Mouse (Mus musculus) forebrain, embryonic 10.5 days (tissue): ENCODE data around the gene Gpr19. TPM values are rescaled to one million over a fixed set of nuclear protein-coding genes. Genes with fewer than 3 reads are reported as not detected.
A peak's percentile ranks its signal among the peaks of the same experiment; 100 is the strongest.

Experiments
- DNase-seq: peaks from one replicate; pipeline ENCODE4 v3.0.0-alpha.2; 2017; ENCODE audit warnings: low spot score; ENCODE audit errors: extremely low spot score
- H3K27ac ChIP-seq: fragments of 300-500 bp; sonication (generic); 2 replicates; pipeline ENCODE4 v1.5.1; 2016; ENCODE audit warnings: mild to moderate bottlenecking
- H3K27me3 ChIP-seq: fragments of 300-500 bp; sonication (generic); 2 replicates; pipeline ENCODE4 v1.6.1; 2016; ENCODE audit warnings: mild to moderate bottlenecking; ENCODE audit not compliant: poor library complexity, severe bottlenecking
- H3K36me3 ChIP-seq: fragments of 300-500 bp; sonication (generic); replicated peaks from 2 replicates; pipeline ENCODE4 v1.6.1; 2016; ENCODE audit warnings: mild to moderate bottlenecking, moderate library complexity
- H3K4me1 ChIP-seq: fragments of 300-500 bp; sonication (generic); 2 replicates; pipeline ENCODE4 v1.6.1; 2016
- H3K4me3 ChIP-seq: fragments of 300-500 bp; sonication (generic); 2 replicates; pipeline ENCODE4 v1.5.1; 2016; ENCODE audit warnings: mild to moderate bottlenecking, moderate library complexity
- H3K9me3 ChIP-seq: fragments of 300-500 bp; sonication (generic); 2 replicates; pipeline ENCODE4 v1.6.1; 2016; ENCODE audit warnings: mild to moderate bottlenecking, moderate library complexity
- WGBS: fragments of 180-500 bp; shearing (Covaris S2); methylation state at CpG from one replicate; pipeline ENCODE4 v1.1.7; 2016; 5-methylcytosine and 5-hydroxymethylcytosine counted together
- polyA plus RNA-seq: library from polyadenylated mRNA; unstranded; fragments of >200 nt; fragmentation: Nextera tagmentation; extraction: Ambion mirVana; gene quantifications from 2 replicates; pipeline ENCODE4 v1.2.1, GENCODE M21; 2016

Gpr19 gene
- polyA plus RNA-seq, 1 experiment from 2014 or later: 28.7 TPM

GRCm38 (mm10) chr6:134928889-134929310, 30.5 kb upstream of the Gpr19 start:
- no peak for DNase-seq
- Histone ChIP-seq H3K36me3 (peaks cover 13% of the 10 kb centered on the region), H3K4me3 (peak overlapping the region; percentile 71), H3K9me3 (no peaks in the 10 kb centered on the region), H3K4me1 (peaks cover 70% of the 10 kb centered on the region), H3K27me3 (no peaks in the 10 kb centered on the region), H3K27ac (peak overlapping the region; percentile 98)
- under 1% methylated on average over 15 of the region's 15 CpGs for WGBS

GRCm38 (mm10) chr6:134928096-134928888, 29.9 kb upstream of the Gpr19 start:
- under 1% methylated on average over 63 of the region's 63 CpGs for WGBS
- DNase-seq: peak; percentile 95
- H3K9me3 ChIP-seq: no peaks in the 10 kb centered on the region
- H3K4me1 ChIP-seq: peaks cover 76% of the 10 kb centered on the region
- H3K36me3 ChIP-seq: peaks cover 19% of the 10 kb centered on the region
- H3K27me3 ChIP-seq: no peaks in the 10 kb centered on the region
- H3K27ac ChIP-seq: peak overlapping the region; percentile 98
- H3K4me3 ChIP-seq: peak overlapping the region; percentile 71

GRCm38 (mm10) chr6:134927595-134928095, 29.3 kb upstream of the Gpr19 start:
- Histone ChIP-seq H3K27ac (peak overlapping the region; percentile 98), H3K27me3 (no peaks in the 10 kb centered on the region), H3K4me3 (peak overlapping the region; percentile 71), H3K9me3 (no peaks in the 10 kb centered on the region), H3K4me1 (peaks cover 79% of the 10 kb centered on the region), H3K36me3 (peaks cover 25% of the 10 kb centered on the region)
- WGBS: under 1% methylated on average over 13 of the region's 13 CpGs
- DNase-seq: no peak

GRCm38 (mm10) chr6:134926803-134927594, 28.6 kb upstream of the Gpr19 start:
- Histone ChIP-seq H3K9me3 (no peaks in the 10 kb centered on the region), H3K27ac (peak overlapping the region; percentile 98), H3K4me1 (peaks cover 85% of the 10 kb centered on the region), H3K4me3 (peak overlapping the region; percentile 71), H3K36me3 (peaks cover 31% of the 10 kb centered on the region), H3K27me3 (no peaks in the 10 kb centered on the region)
- WGBS: under 1% methylated on average over 63 of the region's 63 CpGs
- peak; percentile 73 for DNase-seq

- peak overlapping the region; percentile 98 for H3K27ac ChIP-seq
- H3K9me3 ChIP-seq: no peaks in the 10 kb centered on the region
- peaks cover 33% of the 10 kb centered on the region for H3K36me3 ChIP-seq
- DNase-seq: no peak
- peak overlapping the region; percentile 71 for H3K4me3 ChIP-seq
- no peaks in the 10 kb centered on the region for H3K27me3 ChIP-seq
- peaks cover 87% of the 10 kb centered on the region for H3K4me1 ChIP-seq
- 9% methylated on average over 3 of the region's 3 CpGs for WGBS
Measured at GRCm38 (mm10) chr6:134926338-134926705, 27.9 kb upstream of the Gpr19 start.

- WGBS: 70% methylated on average over 4 of the region's 4 CpGs
- DNase-seq: no peak
Measured at GRCm38 (mm10) chr6:134925673-134926337, 27.4 kb upstream of the Gpr19 start.

GRCm38 (mm10) chr6:134924262-134924661, 25.9 kb upstream of the Gpr19 start:
- DNase-seq: no peak
- no peak overlapping the region; the same call in 1 of the 2 replicates for H3K4me3 ChIP-seq
- no peaks in the 10 kb centered on the region for H3K27me3 ChIP-seq
- no peaks in the 10 kb centered on the region for H3K9me3 ChIP-seq
- H3K4me1 ChIP-seq: peaks cover 75% of the 10 kb centered on the region
- H3K36me3 ChIP-seq: peaks cover 33% of the 10 kb centered on the region
- H3K27ac ChIP-seq: no peak overlapping the region
- WGBS: 86% methylated on average over 3 of the region's 3 CpGs

More at GRCm38 (mm10) chr6:134925673-134926337, 27.4 kb upstream of the Gpr19 start:
- H3K4me3 ChIP-seq: peak overlapping the region; percentile 71
- peaks cover 82% of the 10 kb centered on the region for H3K4me1 ChIP-seq
- no peaks in the 10 kb centered on the region for H3K9me3 ChIP-seq
- no peak overlapping the region for H3K27ac ChIP-seq
- peaks cover 33% of the 10 kb centered on the region for H3K36me3 ChIP-seq
- H3K27me3 ChIP-seq: no peaks in the 10 kb centered on the region

- Histone ChIP-seq H3K27me3 (peaks cover 4% of the 10 kb centered on the region; the same call in 1 of the 2 replicates), H3K36me3 (peaks cover 33% of the 10 kb centered on the region), H3K27ac (no peak overlapping the region), H3K9me3 (no peaks in the 10 kb centered on the region), H3K4me3 (peak overlapping the region; percentile 94; the same call in 1 of the 2 replicates), H3K4me1 (peaks cover 77% of the 10 kb centered on the region)
- WGBS: 83% methylated on average over 4 of the region's 4 CpGs
- no peak for DNase-seq
Measured at GRCm38 (mm10) chr6:134923670-134924069, 25.3 kb upstream of the Gpr19 start.

- DNase-seq: no peak
- H3K27ac ChIP-seq: peak overlapping the region; percentile 8; the same call in 1 of the 2 replicates
Measured at GRCm38 (mm10) chr6:134922511-134923195, 24.3 kb upstream of the Gpr19 start.

GRCm38 (mm10) chr6:134921695-134922510, 23.5 kb upstream of the Gpr19 start:
- H3K4me1 ChIP-seq: peaks cover 83% of the 10 kb centered on the region
- peak overlapping the region; percentile 94 for H3K4me3 ChIP-seq
- peaks cover 16% of the 10 kb centered on the region for H3K27me3 ChIP-seq
- H3K9me3 ChIP-seq: no peaks in the 10 kb centered on the region
- H3K27ac ChIP-seq: peak overlapping the region; percentile 99
- H3K36me3 ChIP-seq: peaks cover 33% of the 10 kb centered on the region
- WGBS: 9% methylated on average over 20 of the region's 20 CpGs
- no peak for DNase-seq

More at GRCm38 (mm10) chr6:134922511-134923195, 24.3 kb upstream of the Gpr19 start:
- WGBS: 73% methylated on average over 9 of the region's 9 CpGs
- peaks cover 33% of the 10 kb centered on the region for H3K36me3 ChIP-seq
- peak overlapping the region; percentile 94 for H3K4me3 ChIP-seq
- peaks cover 83% of the 10 kb centered on the region for H3K4me1 ChIP-seq
- H3K27me3 ChIP-seq: peaks cover 14% of the 10 kb centered on the region
- no peaks in the 10 kb centered on the region for H3K9me3 ChIP-seq

- Histone ChIP-seq H3K4me3 (peak overlapping the region; percentile 94), H3K36me3 (peaks cover 33% of the 10 kb centered on the region), H3K9me3 (no peaks in the 10 kb centered on the region), H3K4me1 (peaks cover 83% of the 10 kb centered on the region), H3K27ac (peak overlapping the region; percentile 99), H3K27me3 (peaks cover 18% of the 10 kb centered on the region)
- peak; percentile 39 for DNase-seq
- under 1% methylated on average over 32 of the region's 32 CpGs for WGBS
Measured at GRCm38 (mm10) chr6:134921014-134921694, 22.8 kb upstream of the Gpr19 start.
